ENCODE assay signal across 23 mouse cellular contexts in the genomic region with DNA sequence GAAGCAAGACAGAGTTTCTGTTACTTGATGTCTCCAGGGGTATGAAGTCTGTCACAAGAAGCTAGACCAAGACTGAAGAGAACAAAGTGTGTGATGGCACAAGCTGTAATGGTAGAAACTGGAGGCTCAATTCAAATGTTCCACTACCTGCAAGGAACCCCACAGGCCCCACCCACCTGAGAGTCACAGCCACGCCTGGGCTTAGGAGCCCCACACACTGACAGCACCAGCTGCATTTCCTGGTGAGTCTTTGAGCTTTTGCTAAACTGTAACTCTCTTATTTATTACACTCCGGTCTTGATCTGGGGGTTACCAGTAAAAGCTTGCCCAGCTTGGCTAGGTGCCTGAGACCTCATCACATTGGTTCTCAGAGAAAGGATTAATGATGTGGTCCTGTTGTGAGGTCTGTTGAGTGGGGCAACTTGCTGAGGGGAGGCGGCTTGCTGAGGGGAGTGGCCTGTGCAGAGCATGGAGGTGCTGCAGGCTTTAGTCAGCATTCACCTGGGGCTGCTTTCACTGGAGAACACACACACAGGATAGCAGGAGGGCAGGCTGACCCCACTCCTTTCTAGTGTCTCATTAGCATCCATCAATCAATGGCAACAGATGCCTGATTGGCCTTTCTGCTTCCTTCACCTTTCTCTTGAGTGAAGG. TPM values are rescaled to one million over a fixed set of nuclear protein-coding genes. Genes with fewer than 3 reads are reported as not detected.
DNase-seq lines count a peak whose midpoint lies in the region; ATAC-seq lines count a peak whose summit lies in the region.
"Had no signal": no experiment of that assay in that cellular context is flagged by ENCODE, and none has a peak within 500 bp of the region (broad histone marks: within the 10 kb centered on the region; RNA-seq: fewer than 3 reads in every experiment).

No protein-coding gene starts in this region.

- peaks cover 13% of the 10 kb centered on the region; the same call in 1 of the 2 replicates for H3K4me1 ChIP-seq in heart, embryonic 12.5 days (replicated peaks)
- H3K4me1 ChIP-seq in stomach, embryonic 14.5 days (ENCODE audit: control insufficient read depth, insufficient read depth, low read length): no peaks in the 10 kb centered on the region
- H3K4me1 ChIP-seq: forebrain, embryonic 12.5 days; liver, embryonic 12.5 days had no signal

- 51% methylated on average over 3 of the region's 3 CpGs for WGBS in heart, embryonic 12.5 days
- WGBS in stomach, embryonic 14.5 days: 37% methylated on average over 3 of the region's 3 CpGs

- H3K4me2 ChIP-seq in heart, embryonic 12.5 days: no peak overlapping the region
- H3K4me2 ChIP-seq in stomach, embryonic 14.5 days (replicated peaks; ENCODE audit: low read depth, low read length): no peak overlapping the region
- H3K4me2 ChIP-seq: forebrain, embryonic 12.5 days; heart, embryonic 11.5 days; hindbrain, embryonic 12.5 days; limb, embryonic 13.5 days; liver, embryonic 12.5 days; midbrain, embryonic 11.5 days had no signal

- H3K9ac ChIP-seq in heart, embryonic 12.5 days: no peak overlapping the region
- H3K9ac ChIP-seq in stomach, embryonic 14.5 days (replicated peaks; ENCODE audit: low read depth, low read length): no peak overlapping the region
- H3K9ac ChIP-seq: forebrain, embryonic 12.5 days; hindbrain, embryonic 12.5 days; limb, embryonic 13.5 days; liver, embryonic 12.5 days had no signal

- H3K9me3 ChIP-seq in heart, embryonic 12.5 days (replicated peaks): no peaks in the 10 kb centered on the region
- no peaks in the 10 kb centered on the region for H3K9me3 ChIP-seq in stomach, embryonic 14.5 days (ENCODE audit: control insufficient read depth, low read depth, low read length)
- H3K9me3 ChIP-seq: forebrain, embryonic 12.5 days; G1E; hindbrain, embryonic 12.5 days; limb, embryonic 13.5 days; liver, embryonic 12.5 days had no signal

- ATAC-seq in heart, embryonic 12.5 days (ENCODE audit: insufficient number of reproducible peaks, low FRiP score): no peak
- peak; percentile 20 to 37; a peak in 1 of 4 replicates for ATAC-seq in hematopoietic stem cell, adult 5-6 weeks (replicated peaks in 1 of 2; ENCODE audit: insufficient read depth in 1 of 2, low FRiP score in 2 of 2, low TSS enrichment in 1 of 2, low read depth in 1 of 2, poor library complexity in 2 of 2, severe bottlenecking in 2 of 2)
- ATAC-seq in stomach, embryonic 14.5 days (ENCODE audit: insufficient number of reproducible peaks, insufficient read depth, low FRiP score, low read depth): peak; percentile 35; the same call in 1 of the 2 replicates
- ATAC-seq in erythroid progenitor cell, adult 5-6 weeks (replicated peaks; ENCODE audit: low FRiP score, poor library complexity, severe bottlenecking): no peak
- ATAC-seq: liver, embryonic 12.5 days had no signal

- H3K4me3 ChIP-seq in heart, embryonic 12.5 days: no peak overlapping the region
- no peak overlapping the region for H3K4me3 ChIP-seq in stomach, embryonic 14.5 days (ENCODE audit: low read depth, low read length)
- H3K4me3 ChIP-seq: forebrain, embryonic 12.5 days; hindbrain, embryonic 12.5 days; layer of hippocampus, adult 2 months; limb, embryonic 13.5 days; liver, embryonic 12.5 days had no signal

- H3K27ac ChIP-seq in heart, embryonic 12.5 days (ENCODE audit: poor library complexity, severe bottlenecking): no peak overlapping the region
- H3K27ac ChIP-seq in stomach, embryonic 14.5 days (ENCODE audit: low read length): no peak overlapping the region
- H3K27ac ChIP-seq: forebrain, embryonic 12.5 days; hindbrain, embryonic 12.5 days; layer of hippocampus, adult 2 months; limb, embryonic 13.5 days; liver, embryonic 12.5 days had no signal

- H3K27me3 ChIP-seq in heart, embryonic 12.5 days (replicated peaks): no peaks in the 10 kb centered on the region
- H3K27me3 ChIP-seq in stomach, embryonic 14.5 days (ENCODE audit: control insufficient read depth, insufficient read depth, low read length): no peaks in the 10 kb centered on the region
- H3K27me3 ChIP-seq: CH12.LX; forebrain, embryonic 12.5 days; hindbrain, embryonic 12.5 days; liver, embryonic 12.5 days had no signal

- H3K36me3 ChIP-seq in heart, embryonic 12.5 days: peaks cover 12% of the 10 kb centered on the region
- 0 out of 2 replicates have a peak, but pooled peaks cover 5% of the 10 kb centered on the region for H3K36me3 ChIP-seq in stomach, embryonic 14.5 days (ENCODE audit: control insufficient read depth, insufficient read depth, low read length)

- peak; percentile 75 for DNase-seq in heart, adult 11 months
- DNase-seq in CD4-positive, CD25-positive, alpha-beta regulatory T cell, adult 2 months (ENCODE audit: low read depth, low spot score): peak; percentile 27
- DNase-seq in kidney, adult 8-10 months: no peak
- no peak for DNase-seq in MN1 (ENCODE audit: low spot score)
- DNase-seq: adrenal gland, postnatal 14 days; cerebellum, adult 8-10 months; heart, postnatal 10 days; kidney, postnatal 25 days; lung, adult 18-20 months; lung, postnatal 10 days had no signal

RNA-seq across cellular contexts. Expression of a gene that starts 19.1 kb away (rescaled TPM):
- polyA plus RNA-seq in heart, embryonic 12.5 days (2016; fragmentation: Nextera tagmentation; extraction: Ambion mirVana): 105 and 106 TPM in 2 replicates
- 54.4 and 59.7 TPM in 2 replicates for total RNA-seq in hematopoietic stem cell, adult 5-6 weeks (2017)
- 134 and 136 TPM in 2 replicates for polyA plus RNA-seq in stomach, embryonic 14.5 days (2014; fragmentation: Nextera tagmentation; extraction: Ambion mirVana)
- total RNA-seq in erythroid progenitor cell, adult 5-6 weeks (2015; ENCODE audit: low replicate concordance): 21.3 and 38.1 TPM in 2 replicates
- total RNA-seq in erythroid progenitor cell, adult 5-6 weeks (2017; ENCODE audit: low replicate concordance): 13.4 and 18.4 TPM in 2 replicates

Comparison
In these comparisons a context has a peak if more than half of its experiments do, and no peak if none do; other contexts are left out.
1. DNase-seq: peak in heart, adult 11 months (single experiment) and CD4-positive, CD25-positive, alpha-beta regulatory T cell, adult 2 months (single experiment); none in kidney, adult 8-10 months (0 of 2) and MN1 (single experiment).
2. ATAC-seq: peak in hematopoietic stem cell, adult 5-6 weeks (2 of 2) and stomach, embryonic 14.5 days (single experiment); none in heart, embryonic 12.5 days (single experiment) and erythroid progenitor cell, adult 5-6 weeks (single experiment).